Mouse (Mus musculus) spleen, adult 18-20 months (tissue): ENCODE data around the gene Dmwd.
"Not testable (repeated sequence)": the region's sequence is repeated elsewhere in the genome, so short reads cannot be mapped to it uniquely, and the experiment has no call there.

Source experiments
- DNase-seq, 2 experiments: peaks; one replicate each; pipeline ENCODE4 v3.0.0; 2022; ENCODE audit warnings: mixed read lengths in 2 of 2

The Dmwd gene

GRCm38 (mm10) chr7:19075723-19076585 lies at the start of gene Dmwd:
Dmwd (plus strand) TSS chr7:19076227.
- peak; percentile 64 to 70 for DNase-seq

GRCm38 (mm10) chr7:19028067-19028466 lies 48.0 kb upstream of the Dmwd start:
- DNase-seq: no peak

- DNase-seq: peak in 1 of 2 experiments; percentile 63
Observed at GRCm38 (mm10) chr7:19029084-19029653, 46.9 kb upstream of the Dmwd start.

- DNase-seq: no peak
Observed at GRCm38 (mm10) chr7:19031641-19032040, 44.4 kb upstream of the Dmwd start.

- no peak for DNase-seq
Observed at GRCm38 (mm10) chr7:19044616-19045015, 31.4 kb upstream of the Dmwd start.

GRCm38 (mm10) chr7:19046286-19047069 lies 29.5 kb upstream of the Dmwd start:
- no peak for DNase-seq

- no peak for DNase-seq
Observed at GRCm38 (mm10) chr7:19048006-19048527, 28.0 kb upstream of the Dmwd start.

- no peak for DNase-seq
Observed at GRCm38 (mm10) chr7:19049252-19049651, 26.8 kb upstream of the Dmwd start.

- DNase-seq: no peak
Observed at GRCm38 (mm10) chr7:19050172-19050571, 25.9 kb upstream of the Dmwd start.

GRCm38 (mm10) chr7:19051161-19051560 lies 24.9 kb upstream of the Dmwd start:
- no peak for DNase-seq

- DNase-seq: no peak
Observed at GRCm38 (mm10) chr7:19052345-19053135, 23.5 kb upstream of the Dmwd start.

GRCm38 (mm10) chr7:19053136-19053532 lies 22.9 kb upstream of the Dmwd start:
- DNase-seq: no peak

GRCm38 (mm10) chr7:19054047-19054776 lies 21.8 kb upstream of the Dmwd start, which contains the start of gene Rsph6a:
Rsph6a (plus strand) TSS chr7:19054690.
- DNase-seq: peak in 1 of 2 experiments; percentile 27

GRCm38 (mm10) chr7:19054777-19055076 lies 21.3 kb upstream of the Dmwd start:
- DNase-seq: no peak

GRCm38 (mm10) chr7:19055108-19055507 lies 20.9 kb upstream of the Dmwd start:
- DNase-seq: no peak

- DNase-seq: no peak
Observed at GRCm38 (mm10) chr7:19057405-19057804, 18.6 kb upstream of the Dmwd start.

GRCm38 (mm10) chr7:19065896-19066295 lies 10.1 kb upstream of the Dmwd start:
- DNase-seq: no peak

- DNase-seq: no peak
Observed at GRCm38 (mm10) chr7:19067063-19067462, 9.0 kb upstream of the Dmwd start.

- DNase-seq: no peak
Observed at GRCm38 (mm10) chr7:19067935-19068334, 8.1 kb upstream of the Dmwd start.

GRCm38 (mm10) chr7:19068707-19069106 lies 7.3 kb upstream of the Dmwd start:
- peak; percentile 51 to 82 for DNase-seq

GRCm38 (mm10) chr7:19069500-19069899 lies 6.5 kb upstream of the Dmwd start:
- no peak for DNase-seq

- DNase-seq: not testable (repeated sequence)
Observed at GRCm38 (mm10) chr7:19071024-19071423, 5.0 kb upstream of the Dmwd start.
